In genomic region chr16:23370724-23371123, GRCm38 (mm10) we compare ENCODE assay signal across 35 mouse cellular contexts. TPM values are rescaled to one million over a fixed set of nuclear protein-coding genes. Genes with fewer than 3 reads are reported as not detected.
"Had no signal": no experiment of that assay in that cellular context is flagged by ENCODE, and none has a peak within 500 bp of the region (broad histone marks: within the 10 kb centered on the region; RNA-seq: fewer than 3 reads in every experiment).

No protein-coding gene starts in this region.

- DNase-seq: gastrocnemius, adult 2 months; gastrocnemius, postnatal 10 days; gastrocnemius, postnatal 25 days; heart, adult 18-20 months; heart, postnatal 14 days; heart, postnatal 36 days; kidney, adult 11 months; kidney, adult 2 months; kidney, adult 9 months; kidney, postnatal 14 days; kidney, postnatal 36 days; layer of hippocampus, adult 9-11 months; layer of hippocampus, postnatal 36 days; liver had no signal

- H3K27me3 ChIP-seq: heart, embryonic 13.5 days; heart, embryonic 15.5 days; hindbrain, embryonic 13.5 days; hindbrain, embryonic 15.5 days; kidney, embryonic 15.5 days; limb, embryonic 12.5 days had no signal

- H3K9ac ChIP-seq: heart, embryonic 13.5 days; heart, embryonic 15.5 days; hindbrain, embryonic 13.5 days; hindbrain, embryonic 15.5 days; kidney, embryonic 15.5 days; limb, embryonic 12.5 days had no signal

- H3K4me1 ChIP-seq: heart, embryonic 10.5 days; heart, embryonic 13.5 days; heart, embryonic 15.5 days; hindbrain, embryonic 13.5 days; hindbrain, embryonic 15.5 days; kidney, embryonic 15.5 days; limb, embryonic 10.5 days; limb, embryonic 12.5 days had no signal

- H3K4me2 ChIP-seq: heart, embryonic 13.5 days; heart, embryonic 15.5 days; hindbrain, embryonic 13.5 days; hindbrain, embryonic 15.5 days; kidney, embryonic 15.5 days; limb, embryonic 12.5 days; liver, embryonic 11.5 days had no signal

- H3K27ac ChIP-seq: gastrocnemius, adult 2 months; heart, embryonic 10.5 days; heart, embryonic 13.5 days; heart, embryonic 15.5 days; hindbrain, embryonic 13.5 days; hindbrain, embryonic 15.5 days; hindbrain, postnatal 0 days; kidney, embryonic 15.5 days; kidney, postnatal 0 days; limb, embryonic 10.5 days; limb, embryonic 12.5 days had no signal

- H3K36me3 ChIP-seq: heart, embryonic 10.5 days; heart, embryonic 13.5 days; heart, embryonic 15.5 days; hindbrain, embryonic 13.5 days; hindbrain, embryonic 15.5 days; kidney, embryonic 15.5 days; limb, embryonic 10.5 days; limb, embryonic 12.5 days had no signal

- H3K9me3 ChIP-seq: heart, embryonic 10.5 days; heart, embryonic 13.5 days; heart, embryonic 15.5 days; hindbrain, embryonic 13.5 days; kidney, embryonic 15.5 days; limb, embryonic 10.5 days; limb, embryonic 12.5 days had no signal

- ATAC-seq: hindbrain, postnatal 0 days; intestine, embryonic 16.5 days had no signal

- H3K4me3 ChIP-seq: gastrocnemius, adult 2 months; heart, embryonic 10.5 days; heart, embryonic 13.5 days; heart, embryonic 15.5 days; hindbrain, embryonic 13.5 days; hindbrain, embryonic 15.5 days; kidney, embryonic 15.5 days; limb, embryonic 10.5 days; limb, embryonic 12.5 days had no signal

RNA-seq across cellular contexts. Expression of gene Rtp1, which starts 58.2 kb away (rescaled TPM):
- total RNA-seq: gastrocnemius, adult 2 months; gastrocnemius, postnatal 10 days; gastrocnemius, postnatal 25 days; gastrocnemius, postnatal 4 days; granulocyte monocyte progenitor cell, adult 5-6 weeks; heart, adult 18-20 months; heart, adult 8-10 months; heart, postnatal 14 days; heart, postnatal 36 days; hematopoietic stem cell, adult 5-6 weeks had no signal
- polyA plus RNA-seq: heart, embryonic 10.5 days; heart, embryonic 13.5 days; heart, embryonic 15.5 days; heart, postnatal 0 days; hindbrain, embryonic 11.5 days; intestine, embryonic 14.5 days; intestine, embryonic 16.5 days; kidney, embryonic 15.5 days; kidney, postnatal 0 days; large intestine, adult 2 months; limb, embryonic 10.5 days; limb, embryonic 12.5 days; limb, embryonic 14.5 days; liver, embryonic 11.5 days had no signal
